Mouse (Mus musculus) small intestine, adult 2 months (tissue): ENCODE results near the gene Apoh.

Experiments
- CTCF ChIP-seq: fragments of 200-500 bp; IDR thresholded peaks from 2 replicates; pipeline ENCODE4 v1.5.1; 2012; ENCODE audit warnings: low read depth, mild to moderate bottlenecking, control low read depth, inconsistent platforms, low read length, moderate library complexity, mixed read lengths; ENCODE audit not compliant: insufficient replicate concordance, insufficient read length; ENCODE audit errors: extremely low read depth
- POLR2A ChIP-seq: fragments of 200-500 bp; IDR thresholded peaks from 2 replicates; pipeline ENCODE4 v1.6.1; 2012; ENCODE audit warnings: low read depth, mild to moderate bottlenecking, control low read depth, inconsistent platforms, low read length, moderate library complexity

- TF ChIP-seq CTCF, result no peak
- no peak for TF ChIP-seq POLR2A
These were observed 9.4 kb upstream of the Apoh start for GRCm38 (mm10) chr11:108333583-108334379.
